Mouse (Mus musculus): Measurements from ENCODE around the gene Banf1. TPM values are rescaled to one million over a fixed set of nuclear protein-coding genes. Genes with fewer than 3 reads are reported as not detected.
"Not testable (repeated sequence)": the region's sequence is repeated elsewhere in the genome, so short reads cannot be mapped to it uniquely, and the experiment has no call there.

Gene Banf1
- 100 to 1,000 TPM; 153 to 164 TPM for total RNA-seq (2021)
- long read RNA-seq, experiment 1, transcript Banf1-204 (2 exons, 743 nt) = minor isoform, 26 of 194 reads
- long read RNA-seq, experiment 1, transcript Banf1-201 (3 exons, 1,261 nt) = major isoform, 107 of 194 reads
- long read RNA-seq, experiment 1, partial matches to known transcripts = 59 of 194 reads
- long read RNA-seq, experiment 1, other reads (novel, unspliced or antisense) = 2 of 194 reads
- long read RNA-seq, experiment 2, transcript Banf1-204 (2 exons, 743 nt) = minor isoform, 16 of 173 reads
- long read RNA-seq, experiment 2, transcript Banf1-201 (3 exons, 1,261 nt) = major isoform, 95 of 173 reads
- long read RNA-seq, experiment 2, partial matches to known transcripts = 44 of 173 reads
- long read RNA-seq, experiment 2, other reads (novel, unspliced or antisense) = 15 of 173 reads

DNA sequence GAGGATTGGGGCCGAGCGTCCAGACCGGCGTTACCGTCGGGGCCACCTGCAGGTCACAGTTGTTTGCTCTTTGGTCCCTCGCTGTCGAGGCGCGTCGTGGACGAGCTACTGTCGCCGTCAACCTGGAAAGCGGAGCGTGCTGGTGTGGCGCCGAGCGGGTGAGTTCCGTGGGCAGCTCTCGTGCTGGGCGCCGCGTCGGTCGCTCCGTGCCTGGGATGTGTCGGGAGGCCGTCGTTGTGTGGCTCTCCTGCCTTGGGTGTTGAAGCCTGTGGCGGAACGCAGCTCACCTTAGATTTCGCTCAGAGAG, at the start of gene Banf1:
Banf1 (minus strand) TSS at position 116 of the 307 bp plus-strand sequence.
- no peak for DNase-seq (ENCODE audit: low spot score in 2 of 2)

GRCm38 (mm10) chr19:5414534-5414957, 47.6 kb upstream of the Banf1 start:
- DNase-seq (ENCODE audit: low spot score in 2 of 2) = no peak

- DNase-seq (ENCODE audit: low spot score in 2 of 2) = no peak
Observed at GRCm38 (mm10) chr19:5413840-5414239, 46.9 kb upstream of the Banf1 start.

DNA sequence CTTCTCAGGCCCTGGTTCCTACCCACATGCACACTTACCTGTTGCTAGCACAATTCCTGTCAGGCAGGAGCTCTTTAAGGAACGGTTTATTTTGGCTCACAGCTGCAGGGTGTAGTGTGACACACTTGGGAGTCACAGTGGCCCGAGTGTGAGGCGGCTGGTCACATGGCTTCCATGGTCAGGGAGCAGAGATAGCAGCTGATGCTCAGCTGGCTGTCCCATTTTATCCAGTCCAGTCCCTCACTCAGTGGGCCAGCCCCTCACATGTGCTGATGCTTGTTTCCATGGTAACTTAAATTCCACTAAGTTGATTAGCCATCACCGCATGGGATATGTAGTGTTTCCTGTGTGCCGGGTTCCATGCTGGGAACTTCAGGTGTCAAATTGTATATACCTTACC, 45.0 kb upstream of the Banf1 start:
- DNase-seq (ENCODE audit: low spot score in 2 of 2) = no peak

DNA sequence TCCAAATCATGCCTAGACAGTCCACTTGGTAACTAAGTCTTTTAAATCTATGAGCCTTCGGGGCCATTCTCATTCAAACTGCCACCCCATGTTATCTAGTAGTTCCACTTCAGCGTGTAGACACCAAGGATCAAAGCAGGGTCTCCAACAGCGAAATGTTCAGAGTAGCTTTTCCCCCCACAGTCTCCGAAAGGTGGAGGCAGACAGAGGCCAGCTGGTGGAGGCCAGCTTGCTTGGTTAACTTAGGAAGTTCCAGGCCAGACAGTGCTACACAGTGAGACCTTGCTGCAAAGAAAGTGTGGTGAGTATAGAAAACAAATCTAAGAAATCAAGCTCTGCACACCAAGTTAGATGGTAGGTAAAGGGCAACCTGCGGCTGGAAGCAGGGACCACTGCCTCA, 43.7 kb upstream of the Banf1 start:
- DNase-seq (ENCODE audit: low spot score in 2 of 2) = no peak

- DNase-seq (ENCODE audit: low spot score in 2 of 2) = no peak
Observed at GRCm38 (mm10) chr19:5409068-5409467, 42.1 kb upstream of the Banf1 start.

- no peak for DNase-seq (ENCODE audit: low spot score in 2 of 2)
Observed at GRCm38 (mm10) chr19:5408057-5409001, 41.4 kb upstream of the Banf1 start.

- DNase-seq (ENCODE audit: low spot score in 2 of 2) = no peak
Observed at GRCm38 (mm10) chr19:5407133-5407532, 40.2 kb upstream of the Banf1 start.

GRCm38 (mm10) chr19:5406531-5407126, 39.7 kb upstream of the Banf1 start:
- not testable (repeated sequence) for DNase-seq (ENCODE audit: low spot score in 2 of 2)

DNA sequence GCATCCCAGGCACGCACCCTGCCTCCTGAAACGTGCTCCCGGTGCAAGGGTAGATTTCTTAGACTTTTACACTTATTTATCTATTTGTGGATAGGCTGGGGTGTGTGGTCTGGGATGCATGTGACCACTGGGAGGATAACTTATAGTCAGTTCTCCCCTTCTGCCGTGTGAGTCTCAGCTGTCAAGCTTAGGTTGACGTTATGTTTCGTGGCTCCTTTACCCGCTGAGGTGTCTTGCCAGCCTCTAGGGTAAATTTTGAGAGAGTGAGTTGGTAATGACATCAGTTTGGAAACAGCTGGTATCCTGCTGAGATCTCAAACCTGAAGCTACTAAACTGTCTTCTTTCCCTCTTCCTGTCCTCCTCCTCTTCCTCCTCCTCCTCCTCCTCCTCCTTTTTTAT, 39.0 kb upstream of the Banf1 start:
- DNase-seq (ENCODE audit: low spot score in 2 of 2) = no peak

DNA sequence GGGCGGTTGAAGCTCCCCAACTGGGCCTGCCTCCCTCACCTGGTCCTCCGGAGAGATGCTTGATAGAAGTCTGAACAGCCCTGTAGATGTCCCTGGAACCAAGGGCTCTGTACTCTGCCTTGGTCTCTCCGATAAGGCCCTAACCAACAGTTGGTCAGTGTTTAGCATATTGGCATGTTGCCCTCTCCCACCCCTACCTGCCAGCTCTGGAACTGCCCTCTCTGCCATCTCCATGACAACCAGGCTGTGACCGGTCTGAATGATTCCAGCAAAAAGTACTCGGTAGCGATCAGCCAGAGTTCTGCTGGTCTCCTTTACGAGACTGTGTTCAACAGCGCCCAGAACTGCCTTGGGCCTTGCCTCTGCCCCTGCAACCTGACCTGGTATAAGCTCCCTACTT, 35.3 kb upstream of the Banf1 start, which contains the start of gene Tsga10ip:
Tsga10ip (minus strand) TSS at position 234 of the 400 bp plus-strand sequence.
- no peak for DNase-seq (ENCODE audit: low spot score in 2 of 2)

GRCm38 (mm10) chr19:5401073-5401472, 34.1 kb upstream of the Banf1 start:
- DNase-seq (ENCODE audit: low spot score in 2 of 2) = not testable (repeated sequence)

- no peak for DNase-seq (ENCODE audit: low spot score in 2 of 2)
Observed at GRCm38 (mm10) chr19:5395371-5395770, 28.4 kb upstream of the Banf1 start.

- DNase-seq (ENCODE audit: low spot score in 2 of 2) = no peak
Observed at GRCm38 (mm10) chr19:5394168-5394567, 27.2 kb upstream of the Banf1 start.

DNA sequence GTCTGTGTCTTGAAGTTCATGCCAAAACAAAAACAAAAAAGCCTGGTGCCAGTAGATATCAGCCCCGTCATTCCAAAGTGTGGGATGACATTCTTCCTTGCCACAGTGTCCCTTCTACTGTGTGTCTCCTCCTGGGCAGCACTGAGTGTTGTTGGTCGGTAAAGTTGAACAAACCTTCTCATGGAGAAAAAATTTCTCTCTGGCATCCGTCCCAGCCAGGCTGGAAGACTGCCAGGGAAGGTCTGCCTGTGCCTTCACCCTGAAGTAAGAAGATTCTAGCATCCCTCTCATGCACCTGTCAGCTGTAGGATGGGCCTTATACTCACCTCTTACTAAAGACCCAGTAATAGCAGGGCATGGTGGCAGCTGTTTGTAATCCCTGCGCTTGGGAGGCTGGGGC, 25.9 kb upstream of the Banf1 start:
- peak; percentile 39 to 63 for DNase-seq (ENCODE audit: low spot score in 2 of 2)

GRCm38 (mm10) chr19:5390416-5390815, 23.4 kb upstream of the Banf1 start:
- DNase-seq (ENCODE audit: low spot score in 2 of 2) = no peak

- no peak for DNase-seq (ENCODE audit: low spot score in 2 of 2)
Observed at GRCm38 (mm10) chr19:5389647-5390046, 22.7 kb upstream of the Banf1 start.

- DNase-seq (ENCODE audit: low spot score in 2 of 2) = peak; percentile 86 to 90
Observed at GRCm38 (mm10) chr19:5388588-5389242, 21.7 kb upstream of the Banf1 start, which contains the start of gene Sart1. Sart1 (minus strand) TSS chr19:5388703.

- no peak for DNase-seq (ENCODE audit: low spot score in 2 of 2)
Observed at GRCm38 (mm10) chr19:5388011-5388441, 21.1 kb upstream of the Banf1 start.

- DNase-seq (ENCODE audit: low spot score in 2 of 2) = no peak
Observed at GRCm38 (mm10) chr19:5384715-5385114, 17.7 kb upstream of the Banf1 start.

- no peak for DNase-seq (ENCODE audit: low spot score in 2 of 2)
Observed at GRCm38 (mm10) chr19:5383326-5383725, 16.4 kb upstream of the Banf1 start.
